Mouse (Mus musculus) midbrain, embryonic 16.5 days (tissue): ENCODE measurements around the gene Errfi1. TPM values are rescaled to one million over a fixed set of nuclear protein-coding genes. Genes with fewer than 3 reads are reported as not detected.

Experiments
- ATAC-seq: fragments of 200-750 bp; cut with Nextera tagmentation; 2 replicates; pipeline ENCODE4 v1.8.0; 2017; ENCODE audit warnings: moderate TSS enrichment
- H3K27ac ChIP-seq: fragments of 300-500 bp; sonication (generic); 2 replicates; pipeline ENCODE4 v1.5.1; 2014; ENCODE audit warnings: mild to moderate bottlenecking, low read length, mixed read lengths
- H3K27me3 ChIP-seq: fragments of 300-500 bp; sonication (generic); 2 replicates; pipeline ENCODE4 v1.6.1; 2014; ENCODE audit warnings: low read depth, low read length, mixed read lengths; ENCODE audit not compliant: control insufficient read depth, insufficient read depth
- H3K36me3 ChIP-seq: fragments of 300-500 bp; sonication (generic); 2 replicates; pipeline ENCODE4 v1.6.1; 2014; ENCODE audit warnings: mild to moderate bottlenecking, low read length, moderate library complexity, mixed read lengths; ENCODE audit not compliant: control insufficient read depth, insufficient read depth
- H3K4me1 ChIP-seq: fragments of 300-500 bp; sonication (generic); 2 replicates; pipeline ENCODE4 v1.6.1; 2014; ENCODE audit warnings: mild to moderate bottlenecking, low read length, mixed read lengths; ENCODE audit not compliant: control insufficient read depth, insufficient read depth
- H3K4me2 ChIP-seq: fragments of 300-500 bp; sonication (generic); 2 replicates; pipeline ENCODE4 v1.6.1; 2014; ENCODE audit warnings: mild to moderate bottlenecking, low read length, mixed read lengths
- H3K4me3 ChIP-seq: fragments of 300-500 bp; sonication (generic); 2 replicates; pipeline ENCODE4 v1.5.1; 2014; ENCODE audit warnings: low read depth, mild to moderate bottlenecking, low read length, moderate library complexity, mixed read lengths
- H3K9ac ChIP-seq: fragments of 300-500 bp; sonication (generic); 2 replicates; pipeline ENCODE4 v1.6.1; 2014; ENCODE audit warnings: low read depth, low read length, mixed read lengths
- H3K9me3 ChIP-seq: fragments of 300-500 bp; sonication (generic); replicated peaks from 2 replicates; pipeline ENCODE4 v1.6.1; 2014; ENCODE audit warnings: mild to moderate bottlenecking, low read length, mixed read lengths; ENCODE audit not compliant: control insufficient read depth, poor library complexity, severe bottlenecking
- WGBS: fragments of 180-500 bp; shearing (Covaris S2); extraction: QIAGEN DNeasy Blood & Tissue Kit; methylation state at CpG from one replicate; pipeline ENCODE4 v1.1.7; 2014; 5-methylcytosine and 5-hydroxymethylcytosine counted together
- polyA plus RNA-seq: library from polyadenylated mRNA; unstranded; fragments of >200 nt; fragmentation: Nextera tagmentation; extraction: Ambion mirVana; gene quantifications from 2 replicates; pipeline ENCODE4 v1.2.1, GENCODE M21; 2015

Gene Errfi1
- polyA plus RNA-seq, 1 experiment from 2014 or later: 22.7 TPM

DNA sequence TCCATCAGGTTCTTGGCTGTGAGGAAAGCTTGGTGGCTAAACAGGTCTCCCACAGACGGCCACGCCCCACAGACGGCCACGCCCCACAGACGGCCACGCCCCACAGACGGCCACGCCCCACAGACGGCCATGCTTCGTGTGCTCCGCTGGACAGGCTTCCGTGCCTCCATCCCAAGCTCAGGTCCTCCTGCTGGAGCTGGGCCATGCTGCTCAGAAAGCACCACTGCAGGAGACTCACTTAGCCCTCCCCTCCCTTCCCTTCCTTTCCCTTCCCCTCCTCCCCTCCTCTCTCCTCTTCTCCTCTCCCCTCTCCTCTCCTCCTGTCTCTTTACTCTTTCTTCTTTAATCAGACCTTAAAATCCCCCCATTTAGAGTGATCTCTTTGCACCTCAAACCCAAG, 16.8 kb upstream of the Errfi1 start:
- H3K4me2 ChIP-seq: no peak overlapping the region
- ATAC-seq: no peak
- no peaks in the 10 kb centered on the region for H3K36me3 ChIP-seq
- H3K27me3 ChIP-seq: no peaks in the 10 kb centered on the region
- WGBS: 93% methylated on average over 12 of the region's 12 CpGs
- no peak overlapping the region for H3K9ac ChIP-seq
- H3K4me3 ChIP-seq: no peak overlapping the region
- no peak overlapping the region for H3K27ac ChIP-seq
- no peaks in the 10 kb centered on the region for H3K4me1 ChIP-seq
- no peaks in the 10 kb centered on the region for H3K9me3 ChIP-seq

DNA sequence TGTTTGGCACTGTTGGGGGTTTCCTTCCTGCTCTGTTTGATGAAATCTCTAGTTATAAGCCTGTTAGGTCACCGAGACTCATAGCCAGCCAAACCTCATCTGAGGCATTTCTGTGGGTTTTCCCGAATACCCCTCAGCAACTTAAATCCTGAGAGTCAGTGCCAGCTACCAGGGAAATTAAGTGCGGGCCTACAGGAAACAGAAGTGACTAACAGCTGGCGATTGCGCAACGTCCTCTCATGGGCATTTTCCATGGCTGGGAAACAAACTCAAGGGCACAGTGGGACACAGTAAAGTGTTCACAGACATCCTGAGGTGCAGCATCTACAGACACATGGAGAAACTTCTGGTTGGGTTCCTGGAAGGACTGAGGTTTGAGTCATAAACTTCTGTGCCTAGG, 16.3 kb upstream of the Errfi1 start:
- Histone ChIP-seq H3K36me3 (no peaks in the 10 kb centered on the region), H3K27me3 (no peaks in the 10 kb centered on the region), H3K9me3 (no peaks in the 10 kb centered on the region), H3K27ac (no peak overlapping the region), H3K4me2 (no peak overlapping the region), H3K9ac (no peak overlapping the region), H3K4me3 (no peak overlapping the region), H3K4me1 (no peaks in the 10 kb centered on the region)
- ATAC-seq: no peak
- 88% methylated on average over 6 of the region's 6 CpGs for WGBS

DNA sequence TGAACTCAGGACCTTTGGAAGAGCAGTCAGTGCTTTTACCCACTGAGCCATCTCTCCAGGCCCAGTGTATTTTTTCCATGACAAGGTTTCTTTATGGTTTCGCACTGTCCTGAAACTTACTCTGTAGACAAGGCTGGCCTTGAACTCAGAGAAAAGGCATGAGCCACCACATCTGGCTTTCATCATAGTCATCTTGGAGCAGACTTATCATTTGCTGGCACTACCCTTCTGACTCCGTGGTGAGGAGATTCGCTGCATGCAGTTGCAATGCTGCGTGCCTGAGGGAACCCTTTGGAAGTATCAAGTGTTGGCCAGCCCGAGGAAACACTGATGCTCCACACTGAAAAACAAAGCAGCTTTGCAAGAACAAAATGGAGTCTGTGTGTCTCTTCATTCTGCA, 11.7 kb upstream of the Errfi1 start:
- Histone ChIP-seq H3K27me3 (no peaks in the 10 kb centered on the region), H3K9ac (no peak overlapping the region), H3K27ac (no peak overlapping the region), H3K4me2 (no peak overlapping the region), H3K4me3 (no peak overlapping the region), H3K36me3 (no peaks in the 10 kb centered on the region), H3K4me1 (no peaks in the 10 kb centered on the region), H3K9me3 (no peaks in the 10 kb centered on the region)
- WGBS: 90% methylated on average over 5 of the region's 5 CpGs
- ATAC-seq: no peak

DNA sequence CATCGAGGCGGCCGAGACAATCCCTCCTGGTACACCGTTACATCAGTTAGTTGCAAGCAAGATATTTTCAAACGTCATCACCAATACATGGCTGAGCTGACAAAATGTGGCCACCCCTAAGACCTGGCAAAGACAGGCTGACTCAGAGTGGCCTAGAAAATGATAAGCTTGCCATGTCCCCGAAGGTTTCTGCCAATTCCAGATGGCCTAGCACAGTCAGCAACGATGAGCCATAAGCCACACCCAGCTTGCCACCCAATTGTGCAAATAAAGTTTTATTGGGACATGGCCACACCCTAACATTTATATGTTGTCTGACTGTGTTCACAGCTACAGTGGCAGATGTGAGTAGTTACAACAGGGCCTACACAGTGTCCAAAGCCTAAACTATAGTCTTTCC, 10.5 kb upstream of the Errfi1 start:
- Histone ChIP-seq H3K9me3 (no peaks in the 10 kb centered on the region), H3K9ac (no peak overlapping the region), H3K4me3 (no peak overlapping the region), H3K4me1 (no peaks in the 10 kb centered on the region), H3K27me3 (no peaks in the 10 kb centered on the region), H3K4me2 (no peak overlapping the region), H3K36me3 (no peaks in the 10 kb centered on the region), H3K27ac (no peak overlapping the region)
- WGBS: 91% methylated on average over 7 of the region's 7 CpGs
- ATAC-seq: no peak

DNA sequence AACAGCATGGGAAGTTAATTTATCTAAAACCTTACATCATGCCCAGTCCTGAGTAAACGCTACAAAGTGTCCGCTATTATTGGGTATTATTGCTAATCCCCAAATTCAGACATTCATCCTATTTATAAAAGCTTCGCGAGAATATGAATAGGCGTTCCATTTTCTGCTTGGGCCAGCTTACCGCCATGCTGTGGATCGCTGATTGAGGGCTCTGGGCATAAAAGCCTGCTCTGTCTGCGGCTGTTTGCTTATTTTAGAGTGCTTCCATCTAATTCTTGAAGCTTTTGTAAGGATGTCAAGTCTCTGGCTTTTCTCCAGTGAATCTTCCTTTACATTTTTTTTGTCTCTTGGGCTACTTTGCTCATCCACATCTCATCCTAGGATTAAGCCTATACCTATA, 7.4 kb upstream of the Errfi1 start:
- Histone ChIP-seq H3K9ac (no peak overlapping the region), H3K4me2 (no peak overlapping the region), H3K36me3 (no peaks in the 10 kb centered on the region), H3K27me3 (no peaks in the 10 kb centered on the region), H3K4me1 (no peaks in the 10 kb centered on the region), H3K27ac (no peak overlapping the region), H3K9me3 (no peaks in the 10 kb centered on the region), H3K4me3 (no peak overlapping the region)
- no peak for ATAC-seq
- 14% methylated on average over 8 of the region's 8 CpGs for WGBS

DNA sequence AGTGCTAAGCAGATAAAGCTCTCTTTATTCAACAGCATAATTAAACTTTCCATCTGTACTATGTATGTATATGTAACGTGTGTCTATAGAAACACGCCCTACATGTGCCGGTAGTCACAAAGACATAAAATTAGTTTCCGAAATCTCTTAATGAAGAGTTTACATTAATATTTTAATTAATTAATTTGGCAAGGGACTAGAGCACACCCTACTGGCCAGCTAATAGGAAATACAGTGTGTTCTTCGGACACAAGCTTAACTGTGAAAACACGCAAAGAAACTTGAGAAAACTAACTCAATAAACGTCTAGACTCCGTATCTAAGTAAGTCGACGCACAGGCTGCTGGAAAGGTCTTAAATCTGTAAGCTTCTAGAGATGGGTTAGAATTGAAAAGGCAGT, 3.8 kb upstream of the Errfi1 start:
- 63% methylated on average over 10 of the region's 10 CpGs for WGBS
- Histone ChIP-seq H3K4me3 (no peak overlapping the region), H3K9ac (no peak overlapping the region), H3K4me2 (no peak overlapping the region), H3K27ac (no peak overlapping the region), H3K9me3 (no peaks in the 10 kb centered on the region), H3K4me1 (peaks cover 5% of the 10 kb centered on the region), H3K27me3 (no peaks in the 10 kb centered on the region), H3K36me3 (no peaks in the 10 kb centered on the region)
- ATAC-seq: no peak

DNA sequence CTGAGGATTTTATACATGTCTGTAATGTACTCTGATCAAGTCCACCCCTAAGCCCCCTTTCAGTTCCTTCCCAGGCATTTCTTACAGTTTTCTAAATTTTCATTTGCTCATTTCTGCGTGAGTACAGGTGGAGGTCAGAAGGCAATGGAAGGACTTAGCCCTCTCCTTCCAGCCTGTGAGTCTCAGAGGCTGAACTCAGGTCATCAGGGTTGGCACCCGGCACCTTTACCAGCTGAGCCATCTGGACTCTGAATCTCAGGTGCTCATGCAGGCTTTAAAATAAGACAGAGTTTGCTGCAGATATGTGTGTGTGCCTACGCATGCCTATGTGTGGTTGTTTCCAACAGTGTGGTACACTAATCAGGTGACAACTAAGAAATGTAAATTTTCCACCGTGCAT, 2.8 kb upstream of the Errfi1 start:
- WGBS: 84% methylated on average over 4 of the region's 4 CpGs
- Histone ChIP-seq H3K4me3 (no peak overlapping the region), H3K4me1 (peaks cover 7% of the 10 kb centered on the region)

DNA sequence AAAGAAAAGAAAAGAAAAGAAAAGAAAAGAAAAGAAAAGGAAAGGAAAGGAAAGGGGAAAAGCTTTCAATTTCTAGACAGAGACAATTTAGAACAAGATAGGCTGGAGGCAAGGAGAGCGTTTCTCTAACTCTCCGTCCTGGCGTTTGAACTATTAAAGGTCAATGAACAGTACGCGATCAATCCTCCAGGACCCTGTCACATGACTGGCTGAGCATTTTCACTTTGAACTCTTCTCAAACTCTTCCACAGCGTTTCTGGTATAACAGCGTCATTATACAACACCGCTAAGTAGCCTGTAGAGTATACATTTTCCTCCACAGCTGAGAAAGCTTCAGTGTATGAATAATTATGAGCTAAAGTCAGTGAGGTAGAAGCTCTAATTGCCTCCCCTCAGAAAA, 1.7 kb upstream of the Errfi1 start:
- Histone ChIP-seq H3K9ac (no peak overlapping the region), H3K36me3 (no peaks in the 10 kb centered on the region), H3K4me3 (no peak overlapping the region), H3K27ac (no peak overlapping the region), H3K27me3 (no peaks in the 10 kb centered on the region), H3K4me1 (peaks cover 15% of the 10 kb centered on the region), H3K4me2 (no peak overlapping the region), H3K9me3 (no peaks in the 10 kb centered on the region)
- ATAC-seq: no peak
- WGBS: 55% methylated on average over 8 of the region's 8 CpGs

More for the DNA sequence above, 2.8 kb upstream of the Errfi1 start:
- no peak for ATAC-seq
- no peaks in the 10 kb centered on the region for H3K9me3 ChIP-seq
- no peak overlapping the region for H3K9ac ChIP-seq
- H3K27ac ChIP-seq: no peak overlapping the region
- no peaks in the 10 kb centered on the region for H3K36me3 ChIP-seq
- no peak overlapping the region for H3K4me2 ChIP-seq
- H3K27me3 ChIP-seq: no peaks in the 10 kb centered on the region

DNA sequence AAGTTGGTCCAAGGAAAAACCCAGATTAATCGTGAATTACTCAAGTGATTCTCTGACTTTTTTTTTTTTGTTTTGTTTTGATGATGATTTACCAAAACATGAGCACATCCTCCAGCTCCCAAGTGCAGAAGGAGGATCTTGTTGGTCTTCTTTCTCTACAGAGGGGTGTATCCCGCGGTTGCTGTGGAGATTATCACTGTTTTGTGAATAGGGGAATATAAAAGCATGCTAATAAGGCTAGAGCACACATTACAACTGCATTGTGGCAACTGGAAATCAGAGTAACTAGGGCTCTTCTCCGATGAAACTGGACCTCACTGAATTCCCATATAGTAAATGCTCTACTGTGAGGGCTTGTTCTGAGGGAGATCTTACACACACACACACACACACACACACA, 1.2 kb upstream of the Errfi1 start:
- no peak for ATAC-seq
- Histone ChIP-seq H3K27me3 (no peaks in the 10 kb centered on the region), H3K4me3 (no peak overlapping the region), H3K9ac (no peak overlapping the region), H3K36me3 (no peaks in the 10 kb centered on the region), H3K27ac (no peak overlapping the region), H3K9me3 (no peaks in the 10 kb centered on the region), H3K4me1 (peaks cover 16% of the 10 kb centered on the region), H3K4me2 (no peak overlapping the region)
- 69% methylated on average over 4 of the region's 4 CpGs for WGBS

DNA sequence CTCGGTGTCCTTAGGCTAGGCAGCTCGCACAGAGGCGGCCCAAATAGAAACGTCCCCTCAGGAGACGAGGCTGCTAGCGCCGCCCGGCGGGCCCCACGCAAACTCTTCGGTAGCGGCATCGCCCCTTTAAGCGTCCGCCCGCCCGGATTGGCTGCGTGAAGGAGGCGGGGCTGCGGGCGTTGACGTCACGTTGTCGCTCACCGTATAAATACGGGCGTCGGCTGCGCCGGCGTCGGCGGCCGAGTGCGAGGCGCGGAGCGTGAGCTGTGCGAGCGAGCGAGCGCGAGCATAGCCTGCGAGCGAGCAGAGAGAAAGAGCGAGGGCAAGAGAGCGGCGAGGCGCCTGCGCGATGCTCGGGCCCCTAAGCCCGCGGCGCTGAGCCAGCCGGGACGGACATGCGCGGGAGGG, 1.1 kb downstream of the Errfi1 start:
- Histone ChIP-seq H3K36me3 (no peaks in the 10 kb centered on the region), H3K4me2 (peak overlapping the region; percentile 86), H3K27me3 (no peaks in the 10 kb centered on the region), H3K27ac (peak overlapping the region; percentile 97), H3K4me3 (peak overlapping the region; percentile 91), H3K9ac (peak overlapping the region; percentile 96), H3K4me1 (peaks cover 16% of the 10 kb centered on the region), H3K9me3 (no peaks in the 10 kb centered on the region)
- ATAC-seq: peak; percentile 97
- under 1% methylated on average over 58 of the region's 59 CpGs for WGBS
